ENCODE assay signal across 12 mouse cellular contexts in the genomic region with DNA sequence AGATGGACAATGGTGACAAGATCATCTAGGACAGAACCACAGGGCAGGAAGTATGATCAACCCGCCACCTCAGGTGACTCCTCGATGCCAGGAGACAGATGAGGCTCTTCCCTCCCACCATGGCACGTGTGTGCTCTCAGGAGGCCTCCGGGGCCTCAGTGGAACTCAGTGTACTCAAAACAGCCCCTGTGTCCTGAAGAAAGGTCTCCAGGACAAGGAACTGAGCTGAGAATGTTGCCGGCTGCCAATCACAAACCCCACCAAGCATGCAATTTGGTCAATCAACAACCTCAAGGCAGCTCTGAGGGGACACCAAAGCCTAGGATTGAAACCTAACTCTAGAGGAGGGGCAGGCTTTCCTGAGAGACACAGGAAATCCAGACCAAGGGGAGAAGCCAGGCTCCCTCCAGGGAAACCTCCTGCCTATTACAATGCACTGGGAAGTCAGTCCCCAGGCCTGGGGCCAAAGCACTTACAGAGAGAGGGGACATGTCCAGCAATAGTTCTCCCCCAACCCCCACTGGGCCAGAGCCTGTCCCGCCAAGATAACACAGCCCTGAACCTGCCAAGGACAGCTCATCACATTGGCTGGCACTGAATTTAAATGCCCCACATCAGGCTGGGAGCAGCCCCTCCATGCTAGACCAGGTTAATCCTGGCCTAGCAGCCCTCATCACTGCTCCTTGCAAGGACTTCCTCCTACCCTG. TPM values are rescaled to one million over a fixed set of nuclear protein-coding genes. Genes with fewer than 3 reads are reported as not detected.
A peak's percentile ranks its signal among the peaks of the same experiment; 100 is the strongest.
DNase-seq lines count a peak whose midpoint lies in the region; ATAC-seq and TF ChIP-seq lines count a peak whose summit lies in the region.
"Had no signal": no experiment of that assay in that cellular context is flagged by ENCODE, and none has a peak within 500 bp of the region (broad histone marks: within the 10 kb centered on the region; RNA-seq: fewer than 3 reads in every experiment).

No protein-coding gene starts in this region.

- intact Hi-C loops in heart, postnatal 36 days (cut with DNase I), result no loop called here

- peak; percentile 74 for DNase-seq in cerebellum, adult 9-11 months
- DNase-seq in cerebellum, postnatal 36 days, result no peak
- DNase-seq in midbrain, embryonic 14.5 days, result no peak
- no peak for DNase-seq in midbrain, postnatal 0 days (ENCODE audit: low spot score)
- DNase-seq in heart, postnatal 36 days, result peak; percentile 61 to 74
- no peak for DNase-seq in stomach, postnatal 0 days (ENCODE audit: low spot score)
- DNase-seq in frontal cortex, postnatal 10 days (ENCODE audit: low spot score in 2 of 2), result no peak
- DNase-seq: cerebellum, postnatal 14 days; gastrocnemius, postnatal 36 days; spleen, adult 18-20 months had no signal

- H3K9ac ChIP-seq in midbrain, embryonic 14.5 days (replicated peaks; ENCODE audit: low read length), result no peak overlapping the region
- H3K9ac ChIP-seq in midbrain, postnatal 0 days (replicated peaks; ENCODE audit: low read length, poor library complexity, severe bottlenecking), result no peak overlapping the region
- H3K9ac ChIP-seq in stomach, postnatal 0 days (ENCODE audit: low read length), result no peak overlapping the region
- H3K9ac ChIP-seq in midbrain, embryonic 13.5 days (replicated peaks), result no peak overlapping the region

- H3K9me3 ChIP-seq in midbrain, embryonic 14.5 days (ENCODE audit: control insufficient read depth, low read length), result no peaks in the 10 kb centered on the region
- H3K9me3 ChIP-seq in midbrain, postnatal 0 days (ENCODE audit: low read length), result no peaks in the 10 kb centered on the region
- no peaks in the 10 kb centered on the region for H3K9me3 ChIP-seq in stomach, postnatal 0 days (ENCODE audit: control insufficient read depth, low read length)
- H3K9me3 ChIP-seq in midbrain, embryonic 13.5 days, result no peaks in the 10 kb centered on the region

- no peak for TF ChIP-seq CTCF in midbrain, postnatal 0 days (IDR thresholded peaks at IDR 0.05)
- TF ChIP-seq CTCF in stomach, postnatal 0 days (IDR thresholded peaks at IDR 0.05; ENCODE audit: low read depth), result no peak

- no peak for TF ChIP-seq EP300 in stomach, postnatal 0 days (optimal IDR thresholded peaks at IDR 0.05)

- no peak overlapping the region for H3K4me3 ChIP-seq in midbrain, embryonic 14.5 days (replicated peaks; ENCODE audit: low read depth, low read length)
- no peak overlapping the region for H3K4me3 ChIP-seq in midbrain, postnatal 0 days (ENCODE audit: low read depth, low read length)
- no peak overlapping the region for H3K4me3 ChIP-seq in stomach, postnatal 0 days (ENCODE audit: low read depth, low read length)
- no peak overlapping the region for H3K4me3 ChIP-seq in midbrain, embryonic 13.5 days (replicated peaks)

- H3K27me3 ChIP-seq in midbrain, embryonic 14.5 days (ENCODE audit: control insufficient read depth, insufficient read depth, low read length), result no peaks in the 10 kb centered on the region
- no peaks in the 10 kb centered on the region for H3K27me3 ChIP-seq in midbrain, postnatal 0 days (ENCODE audit: insufficient read depth, low read length)
- no peaks in the 10 kb centered on the region for H3K27me3 ChIP-seq in stomach, postnatal 0 days (ENCODE audit: control insufficient read depth, insufficient read depth, low read length)
- H3K27me3 ChIP-seq in midbrain, embryonic 13.5 days, result no peaks in the 10 kb centered on the region

- peak overlapping the region; percentile 26; the same call in 1 of the 2 replicates for H3K27ac ChIP-seq in midbrain, embryonic 14.5 days (replicated peaks; ENCODE audit: low read depth, low read length)
- H3K27ac ChIP-seq in midbrain, postnatal 0 days (ENCODE audit: low read depth, low read length), result no peak overlapping the region
- peak overlapping the region; percentile 71; the same call in 1 of the 2 replicates for H3K27ac ChIP-seq in stomach, postnatal 0 days (replicated peaks)
- no peak overlapping the region for H3K27ac ChIP-seq in midbrain, embryonic 13.5 days
- H3K27ac ChIP-seq: macrophage had no signal

- no peak for ATAC-seq in midbrain, embryonic 14.5 days (ENCODE audit: low FRiP score, low TSS enrichment)
- no peak for ATAC-seq in midbrain, postnatal 0 days (ENCODE audit: low FRiP score)
- ATAC-seq in stomach, postnatal 0 days (ENCODE audit: low FRiP score, low TSS enrichment), result no peak
- ATAC-seq in midbrain, embryonic 13.5 days, result no peak

- 65% methylated on average over 6 of the region's 6 CpGs for WGBS in midbrain, embryonic 14.5 days
- WGBS in midbrain, postnatal 0 days, result 63% methylated on average over 6 of the region's 6 CpGs
- 76% methylated on average over 6 of the region's 6 CpGs for WGBS in stomach, postnatal 0 days
- 74% methylated on average over 6 of the region's 6 CpGs for WGBS in midbrain, embryonic 13.5 days

- peaks cover 57% of the 10 kb centered on the region for H3K4me1 ChIP-seq in midbrain, embryonic 14.5 days (ENCODE audit: control insufficient read depth, insufficient read depth, low read length)
- H3K4me1 ChIP-seq in midbrain, postnatal 0 days (ENCODE audit: insufficient read depth, low read length), result peaks cover 29% of the 10 kb centered on the region
- peaks cover 7% of the 10 kb centered on the region for H3K4me1 ChIP-seq in stomach, postnatal 0 days (replicated peaks; ENCODE audit: control insufficient read depth, insufficient read depth)
- H3K4me1 ChIP-seq in midbrain, embryonic 13.5 days (replicated peaks), result peaks cover 73% of the 10 kb centered on the region

- H3K4me2 ChIP-seq in midbrain, embryonic 14.5 days (ENCODE audit: low read length), result no peak overlapping the region
- no peak overlapping the region for H3K4me2 ChIP-seq in midbrain, postnatal 0 days (ENCODE audit: low read depth, low read length, poor library complexity, severe bottlenecking)
- H3K4me2 ChIP-seq in stomach, postnatal 0 days (replicated peaks; ENCODE audit: low read depth), result no peak overlapping the region
- no peak overlapping the region for H3K4me2 ChIP-seq in midbrain, embryonic 13.5 days (replicated peaks)

- no peaks in the 10 kb centered on the region for H3K36me3 ChIP-seq in midbrain, embryonic 14.5 days (ENCODE audit: control insufficient read depth, insufficient read depth, low read length)
- H3K36me3 ChIP-seq in midbrain, postnatal 0 days (ENCODE audit: insufficient read depth, low read length), result no peaks in the 10 kb centered on the region
- no peaks in the 10 kb centered on the region for H3K36me3 ChIP-seq in stomach, postnatal 0 days (ENCODE audit: control insufficient read depth, insufficient read depth, low read length)
- no peaks in the 10 kb centered on the region for H3K36me3 ChIP-seq in midbrain, embryonic 13.5 days

RNA-seq across cellular contexts. Expression of gene Ccdc85c, which starts 37.8 kb away (rescaled TPM):
- 20.9 and 22.3 TPM in 2 replicates for polyA plus RNA-seq in midbrain, embryonic 14.5 days (2014; fragmentation: Nextera tagmentation; extraction: Ambion mirVana)
- 69.1 and 89.6 TPM in 2 replicates for total RNA-seq in midbrain, postnatal 0 days (2014; rRNA removed)
- 16.6 and 19.9 TPM in 2 replicates for polyA plus RNA-seq in midbrain, postnatal 0 days (2015; fragmentation: Nextera tagmentation; extraction: Ambion mirVana)
- 10 to 100 TPM; 33.6 to 38.9 TPM for total RNA-seq in heart, postnatal 36 days (2021)
- 6.7 and 7.0 TPM in 2 replicates for polyA plus RNA-seq in stomach, postnatal 0 days (2015; fragmentation: Nextera tagmentation; extraction: Ambion mirVana)
- polyA plus RNA-seq in midbrain, embryonic 13.5 days (2015; fragmentation: Nextera tagmentation; extraction: Ambion mirVana), result 19.5 and 21.5 TPM in 2 replicates

RNA-seq across cellular contexts. Expression of gene Ccnk, which starts 58.1 kb away (rescaled TPM):
- 6.0 and 7.4 TPM in 2 replicates for polyA plus RNA-seq in midbrain, embryonic 14.5 days (2014; fragmentation: Nextera tagmentation; extraction: Ambion mirVana)
- total RNA-seq in midbrain, postnatal 0 days (2014; rRNA removed), result 12.1 and 27.6 TPM in 2 replicates
- polyA plus RNA-seq in midbrain, postnatal 0 days (2015; fragmentation: Nextera tagmentation; extraction: Ambion mirVana), result 2.1 and 2.2 TPM in 2 replicates
- total RNA-seq in heart, postnatal 36 days (2021), result 10 to 100 TPM; 28.8 to 30.5 TPM
- polyA plus RNA-seq in stomach, postnatal 0 days (2015; fragmentation: Nextera tagmentation; extraction: Ambion mirVana), result 1.6 TPM in 2 replicates
- 4.4 and 4.7 TPM in 2 replicates for polyA plus RNA-seq in midbrain, embryonic 13.5 days (2015; fragmentation: Nextera tagmentation; extraction: Ambion mirVana)

RNA-seq across cellular contexts. Expression of gene Setd3, which starts 58.3 kb away (rescaled TPM):
- polyA plus RNA-seq in midbrain, embryonic 14.5 days (2014; fragmentation: Nextera tagmentation; extraction: Ambion mirVana), result 75.5 and 93.3 TPM in 2 replicates
- total RNA-seq in midbrain, postnatal 0 days (2014; rRNA removed), result 74.6 and 95.5 TPM in 2 replicates
- polyA plus RNA-seq in midbrain, postnatal 0 days (2015; fragmentation: Nextera tagmentation; extraction: Ambion mirVana), result 88.1 and 91.2 TPM in 2 replicates
- 10 to 100 TPM; 83.9 to 91.6 TPM for total RNA-seq in heart, postnatal 36 days (2021)
- 54.5 and 56.2 TPM in 2 replicates for polyA plus RNA-seq in stomach, postnatal 0 days (2015; fragmentation: Nextera tagmentation; extraction: Ambion mirVana)
- 93.6 and 96.6 TPM in 2 replicates for polyA plus RNA-seq in midbrain, embryonic 13.5 days (2015; fragmentation: Nextera tagmentation; extraction: Ambion mirVana)

Comparison
In these comparisons a context has a peak if more than half of its experiments do, and no peak if none do; other contexts are left out.
1. DNase-seq: peak in cerebellum, adult 9-11 months (single experiment) and heart, postnatal 36 days (2 of 2); none in cerebellum, postnatal 36 days (0 of 2), midbrain, embryonic 14.5 days (single experiment), midbrain, postnatal 0 days (single experiment), stomach, postnatal 0 days (single experiment) and frontal cortex, postnatal 10 days (0 of 2).
2. H3K27ac ChIP-seq: peak in midbrain, embryonic 14.5 days (single experiment) and stomach, postnatal 0 days (single experiment); none in midbrain, postnatal 0 days (single experiment) and midbrain, embryonic 13.5 days (single experiment).